Mouse (Mus musculus) frontal cortex, postnatal 14 days (tissue): Measurements from ENCODE around the gene Slc22a5.
"Not testable (repeated sequence)": the region's sequence is repeated elsewhere in the genome, so short reads cannot be mapped to it uniquely, and the experiment has no call there.

Experiments used
- DNase-seq, 2 experiments: peaks; one replicate each; pipeline ENCODE4 v3.0.0; 2022; ENCODE audit warnings: low spot score in 2 of 2

Gene Slc22a5

GRCm38 (mm10) chr11:53888242-53888641 is 3.2 kb downstream of the Slc22a5 start:
- DNase-seq = no peak

DNA sequence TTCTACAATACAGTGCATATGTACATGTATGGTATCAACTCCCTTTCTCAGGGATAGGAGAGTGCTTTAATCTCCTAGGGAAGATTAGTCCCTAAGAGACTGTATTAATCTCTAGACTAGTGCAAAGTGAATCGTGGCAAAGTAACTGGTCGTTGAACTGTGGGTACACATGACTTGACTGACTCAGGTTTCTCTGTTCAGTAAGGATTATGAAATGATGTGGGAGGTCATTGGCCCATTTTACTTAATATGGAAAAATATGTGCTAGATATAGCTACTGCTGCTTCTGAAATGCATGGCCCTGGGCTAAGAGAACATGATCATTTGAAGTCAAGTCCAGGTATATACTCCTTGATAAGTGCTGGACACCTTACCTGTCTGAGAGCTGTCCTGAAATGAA is 8.2 kb downstream of the Slc22a5 start:
- DNase-seq = no peak

GRCm38 (mm10) chr11:53878096-53878495 is 13.4 kb downstream of the Slc22a5 start:
- not testable (repeated sequence) for DNase-seq

- no peak for DNase-seq
Measured at GRCm38 (mm10) chr11:53876488-53876887, 15.0 kb downstream of the Slc22a5 start.

GRCm38 (mm10) chr11:53874706-53875105 is 16.8 kb downstream of the Slc22a5 start:
- no peak for DNase-seq

DNA sequence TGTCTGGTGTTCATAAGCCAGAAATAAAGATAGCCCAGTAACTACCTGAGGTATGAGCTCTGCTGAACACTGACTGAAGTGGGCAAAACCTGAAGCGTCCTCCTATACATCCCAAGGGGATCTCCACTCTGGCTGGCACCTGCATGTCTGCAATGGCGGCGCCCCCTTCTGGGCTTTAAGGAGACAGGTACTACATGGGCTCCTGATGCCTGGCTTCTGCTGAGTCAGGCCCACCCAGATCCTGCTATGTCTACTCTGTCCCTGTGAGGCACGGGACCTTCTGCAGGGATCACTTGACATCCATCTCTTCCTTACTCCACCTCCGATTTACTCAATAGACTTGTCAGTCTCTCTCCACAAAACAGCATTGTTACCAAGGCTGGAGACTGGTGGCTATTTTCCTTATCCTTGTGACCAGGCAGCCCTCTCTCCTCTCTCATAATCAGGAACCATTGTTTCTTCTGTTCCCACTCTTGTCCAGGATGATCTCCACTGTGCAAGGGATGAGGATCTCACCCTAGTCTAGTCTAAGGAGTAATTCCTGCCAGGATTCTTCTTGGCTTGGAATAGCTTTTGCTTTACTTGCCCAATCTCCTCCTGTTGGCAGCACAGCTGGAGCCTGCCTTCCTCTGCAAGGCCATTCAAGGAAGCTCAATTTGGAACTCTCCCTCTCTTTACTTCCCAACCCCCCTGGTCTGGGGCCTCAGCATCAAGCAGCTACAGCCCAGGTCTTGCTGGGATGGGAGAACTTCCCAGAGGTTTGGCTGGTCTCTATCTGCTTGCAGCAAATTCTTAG is 17.4 kb downstream of the Slc22a5 start:
- DNase-seq = not testable (repeated sequence)

DNA sequence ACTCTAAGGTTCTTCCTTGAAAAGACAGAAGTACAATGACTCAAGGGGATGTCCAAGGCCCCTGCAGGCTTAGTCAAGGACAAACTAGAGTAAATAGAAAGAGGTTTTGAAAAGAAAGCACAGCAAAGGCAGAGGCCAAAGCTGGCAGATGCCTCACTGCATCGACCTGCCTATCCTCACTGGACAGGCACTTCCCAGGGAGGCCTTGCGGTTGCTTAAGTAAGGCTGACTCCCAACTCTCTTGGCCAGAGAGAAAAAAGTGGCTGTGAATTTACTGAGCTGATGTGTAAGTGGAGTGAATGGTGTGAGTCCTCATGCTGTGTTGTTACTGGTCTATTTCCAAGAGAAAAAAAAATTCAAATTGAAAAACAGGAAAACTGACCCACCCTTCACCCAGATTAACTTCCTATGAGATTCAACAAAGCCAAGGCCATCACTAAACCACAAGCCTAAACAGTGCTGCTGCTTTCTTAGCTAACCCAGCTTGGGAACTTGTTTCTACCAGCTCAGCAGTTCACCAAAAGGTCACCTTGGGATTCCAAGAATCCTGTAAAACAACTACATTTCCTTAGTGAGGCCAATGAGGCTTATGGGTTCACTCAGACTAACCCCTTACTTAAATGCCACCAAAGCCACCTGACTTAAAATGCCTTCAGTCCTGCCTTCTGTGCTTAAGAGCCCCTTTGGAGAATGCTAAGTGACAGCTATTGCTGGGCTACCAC is 19.5 kb downstream of the Slc22a5 start:
- DNase-seq = no peak

DNA sequence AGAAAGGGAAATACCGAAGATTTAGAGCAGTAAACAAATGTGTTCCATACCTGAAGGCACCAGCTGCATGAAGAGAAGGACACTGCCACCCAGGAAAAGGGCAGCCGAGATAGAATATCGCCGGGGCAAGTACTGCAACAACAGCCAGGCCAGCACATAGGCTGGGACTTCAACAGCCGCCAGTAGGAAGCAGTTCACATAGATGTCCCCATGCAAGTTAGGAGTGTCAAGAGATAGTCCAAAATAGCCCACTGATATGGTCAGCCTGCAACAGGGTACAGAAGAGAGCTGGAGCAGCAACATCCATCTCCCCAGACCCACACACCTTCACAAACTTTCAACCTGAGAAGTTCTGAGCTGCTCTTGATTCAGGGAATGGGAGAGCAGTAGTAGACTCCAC is 22.3 kb downstream of the Slc22a5 start:
- no peak for DNase-seq

GRCm38 (mm10) chr11:53868323-53868722 is 23.1 kb downstream of the Slc22a5 start:
- not testable (repeated sequence) for DNase-seq

GRCm38 (mm10) chr11:53864724-53865310 is 26.6 kb downstream of the Slc22a5 start:
- not testable (repeated sequence) for DNase-seq

GRCm38 (mm10) chr11:53860944-53861343 is 30.5 kb downstream of the Slc22a5 start:
- not testable (repeated sequence) for DNase-seq

- not testable (repeated sequence) for DNase-seq
Measured at GRCm38 (mm10) chr11:53858761-53859580, 32.5 kb downstream of the Slc22a5 start, which contains the start of gene Gm12216. Gene Gm12216 (minus strand): TSS chr11:53859256.

GRCm38 (mm10) chr11:53858058-53858760 is 33.3 kb downstream of the Slc22a5 start:
- no peak for DNase-seq

DNA sequence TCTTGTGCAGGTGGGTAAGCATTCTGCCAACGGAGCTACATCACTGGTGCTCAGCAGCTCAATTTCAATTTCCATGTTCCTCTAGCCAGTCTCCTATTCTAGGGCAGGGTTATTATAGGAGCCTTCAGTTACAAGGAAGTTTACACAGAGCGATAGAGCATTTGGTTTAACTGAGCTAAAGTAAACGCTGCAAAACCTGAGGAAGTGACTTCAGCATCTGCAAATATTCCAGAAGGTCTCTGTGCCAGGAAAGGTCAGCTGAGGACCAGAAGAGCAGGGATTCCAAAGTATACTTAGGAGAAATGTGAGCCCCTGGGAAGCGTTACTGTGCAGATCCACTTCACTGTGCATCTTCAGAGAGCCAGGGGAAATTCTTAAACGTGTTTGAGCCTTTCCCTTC is 37.8 kb downstream of the Slc22a5 start:
- no peak for DNase-seq

- no peak for DNase-seq
Measured at GRCm38 (mm10) chr11:53851795-53852194, 39.7 kb downstream of the Slc22a5 start.

GRCm38 (mm10) chr11:53849588-53850320 is 41.7 kb downstream of the Slc22a5 start:
- peak; percentile 47 to 57 for DNase-seq

GRCm38 (mm10) chr11:53845680-53846079 is 45.8 kb downstream of the Slc22a5 start:
- DNase-seq = no peak

- no peak for DNase-seq
Measured at GRCm38 (mm10) chr11:53843106-53843505, 48.4 kb downstream of the Slc22a5 start.

DNA sequence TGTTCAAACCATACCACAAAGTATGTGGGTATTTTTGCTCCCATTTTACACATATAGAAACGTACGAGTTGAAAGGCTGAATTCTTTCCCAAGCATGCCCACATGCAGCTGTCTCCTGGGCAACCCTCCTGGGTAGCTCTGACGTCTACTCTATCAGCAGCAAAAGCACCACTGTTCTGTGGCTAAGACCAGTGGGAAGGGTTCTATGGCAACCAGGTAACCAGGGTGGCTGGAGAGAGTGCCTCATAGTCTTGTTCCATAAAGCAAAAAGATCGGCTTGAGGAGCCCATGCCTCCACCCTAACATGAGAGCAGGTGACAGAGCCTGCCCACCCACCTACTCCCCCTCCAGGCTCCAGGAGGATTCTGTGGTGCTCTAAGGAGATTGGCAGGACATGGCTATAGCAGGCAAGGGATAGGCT is 49.3 kb downstream of the Slc22a5 start:
- peak; percentile 27 for DNase-seq

GRCm38 (mm10) chr11:53841514-53841913 is 49.9 kb downstream of the Slc22a5 start:
- no peak for DNase-seq
